Mouse (Mus musculus) embryo, embryonic 10.5 days (tissue): ENCODE results near the gene Ago1.

Experiments
- DNase-seq: peaks from one replicate; pipeline ENCODE4 v3.0.0-alpha.2; 2015; ENCODE audit warnings: low spot score

Ago1 gene

GRCm38 (mm10) chr4:126468285-126468901 lies at the start of gene Ago1:
Gene Ago1, minus strand, starts transcription at chr4:126468583.
- DNase-seq = peak; percentile 97

- no peak for DNase-seq
Observed at GRCm38 (mm10) chr4:126512308-126513066, 44.1 kb upstream of the Ago1 start.

DNA sequence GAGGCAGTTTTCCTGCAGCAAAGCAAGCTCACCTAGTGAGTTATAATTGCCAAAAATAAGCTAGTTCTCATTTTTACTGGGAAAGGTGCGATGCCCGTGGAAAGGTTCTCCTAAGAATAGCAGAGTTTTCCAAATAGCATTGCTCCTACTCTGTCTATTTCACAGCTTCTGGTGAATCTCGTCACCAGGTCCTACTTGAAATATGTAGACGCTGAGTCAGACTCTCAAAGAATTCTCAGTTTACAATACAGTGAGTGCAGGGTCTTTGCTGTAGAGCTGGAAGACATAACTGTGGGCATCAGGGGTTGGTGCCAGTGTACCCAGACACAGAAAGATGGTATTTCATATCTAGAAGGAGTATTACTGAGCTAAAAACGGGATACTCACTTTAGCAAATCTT lies 42.6 kb upstream of the Ago1 start:
- DNase-seq = no peak

DNA sequence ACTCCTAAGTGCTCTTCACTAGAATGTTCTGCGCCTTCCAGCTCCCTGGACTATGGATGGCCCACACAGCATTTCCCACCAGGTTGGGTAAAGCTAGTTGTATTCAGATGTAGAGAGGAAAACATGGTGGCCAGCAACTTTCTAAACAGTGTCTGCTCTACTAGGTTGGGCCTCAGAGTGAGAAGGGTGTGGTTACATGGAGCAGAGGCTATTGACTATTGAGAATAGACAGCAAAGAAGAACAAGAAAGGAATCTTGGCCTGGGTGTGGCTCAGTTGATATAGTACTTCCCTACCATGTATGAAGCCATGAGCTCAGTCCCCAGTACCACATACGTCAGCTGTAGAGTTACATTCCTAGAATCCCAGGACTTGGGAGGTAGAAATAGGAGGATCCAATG lies 40.7 kb upstream of the Ago1 start:
- no peak for DNase-seq

DNA sequence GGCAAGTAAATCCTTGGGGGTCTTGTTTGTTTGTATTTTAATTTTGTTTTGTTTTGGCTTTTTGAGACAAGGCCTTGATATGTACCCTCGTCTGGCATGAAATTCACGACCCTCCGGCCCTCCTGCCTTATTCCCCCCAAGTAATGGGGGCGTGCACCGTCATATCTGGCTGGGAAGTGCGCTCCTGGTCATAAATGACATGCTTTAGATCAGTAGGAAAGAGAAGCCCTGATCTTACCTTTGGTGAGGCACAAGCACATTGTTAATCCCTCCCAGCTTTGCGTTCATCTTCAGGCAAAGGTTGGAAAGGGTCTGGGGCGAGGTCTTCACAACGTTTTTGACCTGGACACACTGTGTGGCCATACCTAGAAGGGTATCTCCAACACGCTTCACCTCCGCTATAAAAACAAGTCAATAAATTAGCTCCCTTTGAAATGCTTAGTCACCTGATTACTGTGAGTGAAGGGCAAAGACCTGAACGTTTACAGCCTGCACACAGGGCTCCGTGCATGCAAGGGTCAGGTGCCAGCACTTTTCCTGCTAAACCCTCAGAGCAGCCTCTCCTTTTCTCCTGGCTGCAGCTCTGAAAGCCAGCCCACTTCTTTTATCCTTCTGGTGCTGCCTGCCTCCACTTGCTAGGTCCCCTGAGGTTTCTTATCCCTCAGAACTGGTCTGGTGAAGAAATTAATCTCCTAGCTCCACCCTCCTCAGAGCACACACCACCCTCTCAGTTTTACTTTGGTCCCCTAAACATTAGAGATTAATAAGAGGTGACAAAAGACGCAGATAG lies 39.9 kb upstream of the Ago1 start:
- no peak for DNase-seq

- no peak for DNase-seq
Observed at GRCm38 (mm10) chr4:126502977-126503309, 34.6 kb upstream of the Ago1 start.

- DNase-seq = no peak
Observed at GRCm38 (mm10) chr4:126502141-126502976, 34.0 kb upstream of the Ago1 start.

DNA sequence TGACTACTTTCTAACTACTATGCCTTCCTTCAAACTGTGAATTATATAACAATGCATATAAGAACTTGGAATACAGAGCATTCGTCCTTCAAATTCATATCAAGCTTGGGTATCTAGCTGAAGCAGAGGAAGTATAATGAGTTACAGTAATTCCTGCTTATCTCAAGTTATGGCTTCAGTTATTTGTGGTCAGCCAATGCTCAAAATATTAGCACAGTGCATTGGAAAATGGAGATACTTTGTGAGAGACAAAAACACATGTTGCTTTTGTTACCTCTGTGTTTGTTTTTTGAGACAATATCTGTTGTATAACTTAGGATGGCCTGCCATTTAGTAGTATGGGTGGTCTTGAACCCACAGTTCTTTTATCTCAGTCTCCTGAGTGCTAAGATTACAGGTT lies 30.2 kb upstream of the Ago1 start:
- DNase-seq = no peak

- DNase-seq = no peak
Observed at GRCm38 (mm10) chr4:126496963-126497362, 28.6 kb upstream of the Ago1 start.

GRCm38 (mm10) chr4:126495942-126496790 lies 27.8 kb upstream of the Ago1 start:
- DNase-seq = no peak

- DNase-seq = no peak
Observed at GRCm38 (mm10) chr4:126495453-126495852, 27.1 kb upstream of the Ago1 start.

DNA sequence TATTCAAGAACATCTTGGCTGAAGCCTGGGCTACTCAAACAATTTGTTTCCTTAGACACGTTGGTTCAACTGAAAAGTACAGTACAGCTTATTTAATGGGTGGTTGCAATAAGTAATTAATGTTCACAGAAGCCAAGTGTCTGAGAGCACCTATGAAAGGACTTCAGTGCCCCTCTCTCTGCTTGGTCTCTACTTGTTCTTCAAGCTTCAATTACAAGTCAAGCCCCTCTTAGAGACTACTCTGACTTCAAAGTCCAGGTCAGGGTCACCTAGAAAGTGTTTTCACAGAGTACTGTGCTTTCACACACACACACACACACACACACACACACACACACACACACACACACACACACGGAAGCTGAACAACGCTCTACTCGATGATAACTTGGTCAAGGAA lies 25.0 kb upstream of the Ago1 start:
- DNase-seq = no peak

DNA sequence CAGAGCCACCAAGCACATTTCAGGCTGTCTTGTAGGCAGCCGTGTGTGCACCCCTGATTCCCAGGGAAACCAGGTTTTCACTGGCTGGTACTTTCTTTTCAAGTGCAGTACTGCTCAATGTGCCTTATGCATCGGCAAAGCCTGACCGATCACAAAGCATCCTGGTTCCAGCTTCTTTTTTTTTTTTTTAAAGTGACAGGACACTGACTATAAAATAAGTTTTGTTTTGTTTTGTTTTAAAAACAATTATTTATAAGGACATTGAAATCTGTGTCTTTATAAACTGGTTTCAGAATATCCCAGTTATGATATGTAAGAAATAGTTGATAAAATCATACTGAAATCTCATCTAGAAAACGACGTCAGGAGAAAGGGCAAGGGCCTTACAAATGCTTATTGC lies 23.6 kb upstream of the Ago1 start:
- DNase-seq = no peak

GRCm38 (mm10) chr4:126490726-126491125 lies 22.3 kb upstream of the Ago1 start:
- DNase-seq = no peak

DNA sequence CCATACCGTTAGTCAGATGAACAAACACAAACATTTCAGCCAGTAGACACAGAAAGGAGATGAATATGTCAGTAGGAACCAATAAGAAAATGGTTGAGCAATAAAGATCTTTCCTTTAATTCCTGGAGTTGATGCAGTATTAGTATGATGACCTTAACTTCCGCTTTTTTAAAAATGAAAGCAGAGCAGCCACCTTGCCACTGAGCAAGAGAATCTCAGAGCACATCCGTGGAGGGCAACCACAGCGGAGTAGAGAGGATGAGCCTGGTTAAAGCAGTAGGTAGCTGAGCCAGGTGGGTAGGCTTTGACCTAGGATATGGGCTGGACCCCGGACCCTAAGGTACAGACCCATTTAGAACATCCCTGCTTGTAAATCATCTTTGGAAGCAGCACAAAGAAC lies 21.4 kb upstream of the Ago1 start:
- no peak for DNase-seq

DNA sequence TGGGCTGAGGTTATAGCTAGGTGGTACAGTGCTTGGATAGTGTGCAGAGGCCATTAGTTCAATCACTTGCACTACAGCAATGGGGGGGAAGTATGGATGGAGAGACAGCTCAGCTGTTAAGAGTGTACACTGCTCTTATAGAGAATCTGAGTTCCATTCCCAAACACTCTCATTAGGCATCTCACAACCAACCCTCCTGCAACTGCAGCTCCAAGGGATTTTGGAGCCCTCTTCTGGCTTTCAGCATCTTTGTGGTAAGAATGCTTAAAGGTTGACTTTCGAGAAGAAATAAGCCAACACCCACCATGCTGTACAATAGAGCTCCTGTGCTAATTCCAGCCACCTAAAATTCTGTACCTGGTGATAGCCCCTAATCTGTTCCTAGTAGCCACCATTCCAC lies 17.8 kb upstream of the Ago1 start:
- DNase-seq = no peak

- no peak for DNase-seq
Observed at GRCm38 (mm10) chr4:126485065-126485464, 16.7 kb upstream of the Ago1 start.

- DNase-seq = no peak
Observed at GRCm38 (mm10) chr4:126483874-126484273, 15.5 kb upstream of the Ago1 start.

DNA sequence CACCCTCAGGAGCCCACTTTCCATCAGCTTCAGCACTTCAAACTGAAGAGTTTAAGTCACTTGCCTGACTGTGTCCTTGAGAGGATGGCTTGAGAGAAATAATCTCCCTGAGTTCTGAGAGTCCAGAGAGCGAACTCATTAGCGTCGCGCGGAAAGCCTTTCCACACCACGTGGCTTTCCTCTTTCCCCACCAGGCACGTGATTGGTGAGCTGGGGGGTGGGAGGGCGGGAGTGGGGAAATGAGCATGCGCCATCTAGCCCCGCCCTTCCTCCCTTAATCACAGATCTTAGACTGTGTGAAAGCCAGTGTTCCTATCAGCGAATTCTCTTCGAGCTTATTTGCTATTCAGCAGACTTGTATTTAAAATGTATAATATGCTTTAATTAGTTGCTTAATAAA lies 14.6 kb upstream of the Ago1 start:
- DNase-seq = no peak

GRCm38 (mm10) chr4:126481461-126481860 lies 13.1 kb upstream of the Ago1 start:
- no peak for DNase-seq

- DNase-seq = no peak
Observed at GRCm38 (mm10) chr4:126480288-126480687, 11.9 kb upstream of the Ago1 start.
